Mouse (Mus musculus): ENCODE results near the gene Ttc28. TPM values are rescaled to one million over a fixed set of nuclear protein-coding genes. Genes with fewer than 3 reads are reported as not detected.

Ttc28 gene
- total RNA-seq, 2 experiments from 2014 or later, result 20.5 to 21.6 TPM

GRCm38 (mm10) chr5:111180091-111181053 is 300.8 kb downstream of the Ttc28 start:
- intact Hi-C loops (cut with DNase I), result no loop called here
- no peak for DNase-seq

- intact Hi-C loops (cut with DNase I), result no loop called here
- DNase-seq, result no peak
Measured at GRCm38 (mm10) chr5:111181204-111181912, 301.8 kb downstream of the Ttc28 start.

- DNase-seq, result no peak
- intact Hi-C loops (cut with DNase I), result no loop called here
Measured at GRCm38 (mm10) chr5:111186600-111186999, 307.0 kb downstream of the Ttc28 start.

- intact Hi-C loops (cut with DNase I), result loop anchor here (5.0 kb wide), 1 partner anchor 210 kb away; no protein-coding TSS in a partner anchor
- DNase-seq, result no peak
Measured at GRCm38 (mm10) chr5:111191972-111192371, 312.4 kb downstream of the Ttc28 start.

GRCm38 (mm10) chr5:111194829-111195228 is 315.2 kb downstream of the Ttc28 start:
- DNase-seq, result no peak
- intact Hi-C loops (cut with DNase I), result loop anchor here (5.0 kb wide), 1 partner anchor 213 kb away; no protein-coding TSS in a partner anchor

- intact Hi-C loops (cut with DNase I), result no loop called here
- DNase-seq, result no peak
Measured at GRCm38 (mm10) chr5:111195488-111196485, 316.2 kb downstream of the Ttc28 start.

- intact Hi-C loops (cut with DNase I), result no loop called here
- no peak for DNase-seq
Measured at GRCm38 (mm10) chr5:111197727-111198126, 318.1 kb downstream of the Ttc28 start.

- no peak for DNase-seq
Measured at GRCm38 (mm10) chr5:111200167-111200840, 320.7 kb downstream of the Ttc28 start.

GRCm38 (mm10) chr5:111200915-111201610 is 321.5 kb downstream of the Ttc28 start:
- peak; percentile 48 to 60 for DNase-seq
- intact Hi-C loops (cut with DNase I), result no loop called here

More at GRCm38 (mm10) chr5:111200167-111200840, 320.7 kb downstream of the Ttc28 start:
- intact Hi-C loops (cut with DNase I), result no loop called here

GRCm38 (mm10) chr5:111204221-111204620 is 324.6 kb downstream of the Ttc28 start:
- DNase-seq, result no peak
- intact Hi-C loops (cut with DNase I), result no loop called here

- no peak for DNase-seq
- intact Hi-C loops (cut with DNase I), result loop anchor here (5.0 kb wide), 2 partner anchors 53 to 368 kb away; partner anchors contain the start of genes Chek2 and Hscb
Measured at GRCm38 (mm10) chr5:111204976-111205586, 325.5 kb downstream of the Ttc28 start.

GRCm38 (mm10) chr5:111205817-111206216 is 326.2 kb downstream of the Ttc28 start:
- no peak for DNase-seq
- intact Hi-C loops (cut with DNase I), result loop anchor here (2.0 to 5.0 kb wide), 3 partner anchors 51 to 369 kb away; partner anchors contain the start of genes Chek2 and Hscb

GRCm38 (mm10) chr5:111207924-111208659 is 328.5 kb downstream of the Ttc28 start:
- DNase-seq, result peak; percentile 57 to 69
- intact Hi-C loops (cut with DNase I), result loop anchor here (2.0 to 5.0 kb wide), 4 partner anchors 49 to 371 kb away; partner anchors contain the start of genes Chek2 and Hscb

- intact Hi-C loops (cut with DNase I), result loop anchor here (2.0 to 5.0 kb wide), 3 partner anchors 56 to 371 kb away; partner anchors contain the start of genes Chek2 and Hscb
Measured at GRCm38 (mm10) chr5:111208660-111208969, 329.0 kb downstream of the Ttc28 start.

GRCm38 (mm10) chr5:111213935-111214450 is 334.4 kb downstream of the Ttc28 start:
- no peak for DNase-seq
- intact Hi-C loops (cut with DNase I), result no loop called here

More at GRCm38 (mm10) chr5:111208660-111208969, 329.0 kb downstream of the Ttc28 start:
- peak; percentile 62 to 71 for DNase-seq

GRCm38 (mm10) chr5:111214890-111215289 is 335.3 kb downstream of the Ttc28 start:
- no peak for DNase-seq
- intact Hi-C loops (cut with DNase I), result no loop called here

- DNase-seq, result no peak
- intact Hi-C loops (cut with DNase I), result no loop called here
Measured at GRCm38 (mm10) chr5:111215722-111216121, 336.1 kb downstream of the Ttc28 start.

Data from heart, postnatal 14 days (tissue).